Mouse (Mus musculus) hindbrain, embryonic 15.5 days (tissue): ENCODE data around the gene Csf3. TPM values are rescaled to one million over a fixed set of nuclear protein-coding genes. Genes with fewer than 3 reads are reported as not detected.
A peak's percentile ranks its signal among the peaks of the same experiment; 100 is the strongest.

Experiments
- ATAC-seq: fragments of 200-750 bp; cut with Nextera tagmentation; 2 replicates; pipeline ENCODE4 v1.8.0; 2017; ENCODE audit warnings: low read depth, moderate number of reproducible peaks, moderate TSS enrichment; ENCODE audit not compliant: low FRiP score
- H3K27ac ChIP-seq: fragments of 300-500 bp; sonication (generic); replicated peaks from 2 replicates; pipeline ENCODE4 v1.5.1; 2015; ENCODE audit warnings: mild to moderate bottlenecking, inconsistent platforms
- H3K27me3 ChIP-seq: fragments of 300-500 bp; sonication (generic); 2 replicates; pipeline ENCODE4 v1.6.1; 2015; ENCODE audit warnings: control low read depth, inconsistent platforms
- H3K36me3 ChIP-seq: fragments of 300-500 bp; sonication (generic); 2 replicates; pipeline ENCODE4 v1.6.1; 2015; ENCODE audit warnings: control low read depth, inconsistent platforms
- H3K4me1 ChIP-seq: fragments of 300-500 bp; sonication (generic); replicated peaks from 2 replicates; pipeline ENCODE4 v1.6.1; 2015; ENCODE audit warnings: control low read depth, inconsistent platforms
- H3K4me2 ChIP-seq: fragments of 300-500 bp; sonication (generic); 2 replicates; pipeline ENCODE4 v1.6.1; 2015; ENCODE audit warnings: moderate library complexity, mild to moderate bottlenecking, inconsistent platforms
- H3K4me3 ChIP-seq: fragments of 300-500 bp; sonication (generic); 2 replicates; pipeline ENCODE4 v1.5.1; 2015; ENCODE audit warnings: mild to moderate bottlenecking, inconsistent platforms
- H3K9ac ChIP-seq: fragments of 300-500 bp; sonication (generic); 2 replicates; pipeline ENCODE4 v1.6.1; 2015; ENCODE audit warnings: inconsistent platforms
- H3K9me3 ChIP-seq: fragments of 300-500 bp; sonication (generic); 2 replicates; pipeline ENCODE4 v1.6.1; 2016; ENCODE audit warnings: control low read depth, inconsistent platforms
- WGBS: fragments of 180-500 bp; shearing (Covaris S2); methylation state at CpG from one replicate; pipeline ENCODE4 v1.1.7; 2015; 5-methylcytosine and 5-hydroxymethylcytosine counted together
- polyA plus RNA-seq: library from polyadenylated mRNA; unstranded; fragments of >200 nt; fragmentation: Nextera tagmentation; extraction: Ambion mirVana; gene quantifications from 2 replicates; pipeline ENCODE4 v1.2.1, GENCODE M21; 2015

Csf3 gene
- polyA plus RNA-seq, 1 experiment from 2014 or later: not detected

- H3K27ac ChIP-seq: no peak overlapping the region
- no peaks in the 10 kb centered on the region for H3K9me3 ChIP-seq
- ATAC-seq: no peak
- H3K9ac ChIP-seq: no peak overlapping the region
- H3K4me3 ChIP-seq: no peak overlapping the region
- no peaks in the 10 kb centered on the region for H3K27me3 ChIP-seq
- peaks cover 52% of the 10 kb centered on the region for H3K36me3 ChIP-seq
- H3K4me1 ChIP-seq: peaks cover 10% of the 10 kb centered on the region; the same call in 1 of the 2 replicates
- no peak overlapping the region for H3K4me2 ChIP-seq
- WGBS: 93% methylated on average over 9 of the region's 9 CpGs
These were observed 14.9 kb downstream of the Csf3 start for GRCm38 (mm10) chr11:98715946-98716345.

GRCm38 (mm10) chr11:98717904-98718303, 16.8 kb downstream of the Csf3 start:
- WGBS: 10% methylated on average over 13 of the region's 13 CpGs
- ATAC-seq: no peak
- Histone ChIP-seq H3K36me3 (peaks cover 39% of the 10 kb centered on the region), H3K9me3 (no peaks in the 10 kb centered on the region), H3K4me3 (no peak overlapping the region), H3K4me2 (no peak overlapping the region), H3K4me1 (peaks cover 13% of the 10 kb centered on the region; the same call in 1 of the 2 replicates), H3K27ac (no peak overlapping the region), H3K9ac (no peak overlapping the region), H3K27me3 (no peaks in the 10 kb centered on the region)

DNA sequence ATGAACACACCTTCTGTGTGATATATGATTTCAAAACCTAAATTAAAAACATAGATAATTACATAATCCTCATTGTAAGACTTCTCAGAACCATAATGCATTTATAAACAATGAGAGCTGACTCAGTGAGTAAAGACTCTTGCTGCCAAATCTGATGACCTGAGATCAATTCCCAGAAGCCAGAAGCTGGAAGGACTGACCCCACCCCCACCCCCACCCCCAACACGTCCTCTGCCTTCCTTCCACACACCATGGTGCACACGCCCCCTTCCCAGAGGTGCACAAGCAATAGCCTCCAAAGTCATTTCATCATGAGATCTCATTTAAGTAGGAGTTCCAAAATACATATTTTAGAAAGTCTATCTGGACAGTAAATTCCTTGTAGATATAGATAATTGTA, 19.7 kb downstream of the Csf3 start:
- WGBS: 80% methylated on average over 2 of the region's 2 CpGs
- Histone ChIP-seq H3K9ac (no peak overlapping the region), H3K4me3 (no peak overlapping the region), H3K4me2 (no peak overlapping the region), H3K9me3 (no peaks in the 10 kb centered on the region), H3K36me3 (peaks cover 25% of the 10 kb centered on the region), H3K27me3 (no peaks in the 10 kb centered on the region), H3K27ac (no peak overlapping the region), H3K4me1 (peaks cover 13% of the 10 kb centered on the region; the same call in 1 of the 2 replicates)
- no peak for ATAC-seq

DNA sequence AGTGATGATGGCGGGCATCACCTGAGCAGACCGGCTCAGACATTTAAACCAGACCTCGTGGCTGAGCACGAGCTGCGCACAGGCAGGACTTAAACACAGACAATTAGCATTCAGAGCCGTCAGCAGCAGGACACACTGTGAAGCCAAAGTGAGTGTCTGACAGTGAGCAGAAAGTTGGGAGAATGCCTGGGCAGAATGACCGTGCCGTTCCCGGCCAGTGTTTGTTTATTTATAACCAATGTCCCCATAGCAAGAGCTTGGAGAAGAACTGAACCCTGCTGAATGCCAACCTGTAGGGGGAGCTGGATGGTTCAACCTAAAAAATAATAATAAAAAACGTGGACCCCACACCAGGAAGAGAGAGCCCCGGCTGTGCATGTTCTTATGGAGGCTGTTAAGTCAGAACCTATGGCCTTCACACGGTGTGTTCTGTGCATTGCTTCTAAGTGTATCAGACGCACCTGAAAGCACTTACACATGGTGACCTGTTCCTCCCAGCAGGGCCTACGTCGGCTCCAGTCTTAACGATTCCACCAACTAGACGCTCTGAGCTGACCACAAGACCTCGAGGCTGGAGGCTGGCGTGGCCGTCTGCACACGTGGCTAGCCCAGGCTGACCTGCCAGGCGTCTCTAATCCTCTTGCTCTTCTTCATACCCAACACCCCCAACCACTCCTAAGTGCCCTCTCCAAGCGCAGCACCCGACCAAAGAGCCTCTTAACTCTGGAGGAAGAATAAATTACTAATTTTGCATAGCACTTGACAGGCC, 20.6 kb downstream of the Csf3 start:
- no peaks in the 10 kb centered on the region for H3K27me3 ChIP-seq
- no peak overlapping the region for H3K27ac ChIP-seq
- peaks cover 13% of the 10 kb centered on the region; the same call in 1 of the 2 replicates for H3K4me1 ChIP-seq
- no peak overlapping the region for H3K4me3 ChIP-seq
- no peak for ATAC-seq
- no peak overlapping the region for H3K9ac ChIP-seq
- WGBS: 75% methylated on average over 24 of the region's 24 CpGs
- peaks cover 20% of the 10 kb centered on the region for H3K36me3 ChIP-seq
- no peak overlapping the region for H3K4me2 ChIP-seq
- no peaks in the 10 kb centered on the region for H3K9me3 ChIP-seq

- H3K4me1 ChIP-seq: peaks cover 14% of the 10 kb centered on the region
- H3K4me3 ChIP-seq: no peak overlapping the region
- no peak overlapping the region for H3K4me2 ChIP-seq
- no peak overlapping the region for H3K9ac ChIP-seq
- H3K36me3 ChIP-seq: peaks cover 24% of the 10 kb centered on the region
- ATAC-seq: no peak
- H3K9me3 ChIP-seq: no peaks in the 10 kb centered on the region
- 84% methylated on average over 7 of the region's 7 CpGs for WGBS
- H3K27me3 ChIP-seq: no peaks in the 10 kb centered on the region
- H3K27ac ChIP-seq: no peak overlapping the region
These were observed 22.0 kb downstream of the Csf3 start for GRCm38 (mm10) chr11:98723098-98723497.

DNA sequence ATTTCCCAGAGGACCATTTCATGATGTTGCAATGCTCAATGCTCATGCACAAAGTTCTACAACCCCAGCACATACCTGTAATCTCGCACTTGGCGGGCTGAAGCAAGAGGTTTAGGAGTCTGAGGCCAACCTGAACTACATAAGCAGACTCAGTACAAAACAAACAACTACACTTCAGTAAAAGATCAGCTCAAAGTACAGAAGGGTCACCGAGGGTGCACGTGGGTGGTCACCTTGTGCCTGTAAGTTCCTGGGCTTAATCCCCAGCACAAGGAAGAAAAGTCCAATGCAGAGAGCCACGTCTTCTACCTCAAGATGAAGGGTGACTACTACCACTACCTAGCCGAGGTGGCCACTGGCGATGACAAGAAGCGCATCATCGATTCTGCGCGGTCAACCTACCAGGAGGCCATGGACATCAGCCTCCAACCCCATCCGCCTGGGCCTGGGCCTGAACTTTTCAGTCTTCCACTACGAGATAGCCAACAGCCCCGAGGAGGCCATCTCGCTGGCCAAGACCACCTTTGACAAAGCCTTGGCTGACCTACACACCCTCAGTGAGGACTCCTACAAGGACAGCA, 25.0 kb downstream of the Csf3 start:
- 96% methylated on average over 15 of the region's 15 CpGs for WGBS
- H3K9ac ChIP-seq: no peak overlapping the region
- H3K27me3 ChIP-seq: no peaks in the 10 kb centered on the region
- H3K4me2 ChIP-seq: no peak overlapping the region
- H3K4me3 ChIP-seq: no peak overlapping the region
- H3K9me3 ChIP-seq: no peaks in the 10 kb centered on the region
- peaks cover 21% of the 10 kb centered on the region for H3K4me1 ChIP-seq
- H3K36me3 ChIP-seq: peaks cover 21% of the 10 kb centered on the region
- ATAC-seq: no peak
- no peak overlapping the region for H3K27ac ChIP-seq

DNA sequence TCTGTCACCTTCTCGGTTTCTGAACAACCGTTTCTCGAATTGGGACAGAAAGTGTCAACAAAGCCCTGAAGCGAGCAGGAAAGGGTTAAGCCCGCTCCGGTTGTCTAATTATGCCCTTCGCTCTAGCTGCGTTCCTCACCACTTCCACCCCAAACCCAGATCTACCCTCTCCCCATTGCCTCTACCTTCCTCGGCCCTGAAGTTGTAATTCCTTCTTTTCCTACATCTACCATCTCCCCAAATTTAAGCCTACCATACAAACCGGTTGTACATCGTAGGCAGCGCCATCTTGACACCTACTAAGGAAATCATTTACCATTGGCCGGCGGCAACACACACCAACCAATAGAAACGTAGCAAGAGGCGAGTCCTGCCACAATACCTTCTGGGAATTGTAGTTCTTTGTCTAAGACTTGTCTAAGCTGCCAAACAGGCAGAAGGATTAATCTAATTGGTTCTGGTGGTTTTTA, 28.1 kb downstream of the Csf3 start, which contains the start of gene Med24:
TSS of gene Med24 (minus strand) at position 317 of the 470 bp plus-strand sequence.
- WGBS: under 1% methylated on average over 16 of the region's 16 CpGs
- H3K27ac ChIP-seq: peak within 1 kb of the TSS; percentile 87
- H3K9me3 ChIP-seq: no peaks in the 10 kb centered on the region
- peaks cover 18% of the 10 kb centered on the region for H3K36me3 ChIP-seq
- no peaks in the 10 kb centered on the region for H3K27me3 ChIP-seq
- peak within 1 kb of the TSS; percentile 65 for H3K9ac ChIP-seq
- peaks cover 18% of the 10 kb centered on the region for H3K4me1 ChIP-seq
- peak; percentile 96 for ATAC-seq
- H3K4me3 ChIP-seq: peak within 1 kb of the TSS; percentile 75
- peak within 1 kb of the TSS; percentile 58 for H3K4me2 ChIP-seq

GRCm38 (mm10) chr11:98730727-98731126, 29.7 kb downstream of the Csf3 start:
- Histone ChIP-seq H3K27me3 (no peaks in the 10 kb centered on the region), H3K9ac (no peak overlapping the region), H3K4me3 (no peak overlapping the region), H3K9me3 (no peaks in the 10 kb centered on the region), H3K4me2 (no peak overlapping the region), H3K27ac (peak overlapping the region; percentile 38; the same call in 1 of the 2 replicates), H3K4me1 (peaks cover 18% of the 10 kb centered on the region), H3K36me3 (peaks cover 9% of the 10 kb centered on the region; the same call in 1 of the 2 replicates)
- ATAC-seq: no peak
- 54% methylated on average over 4 of the region's 4 CpGs for WGBS

DNA sequence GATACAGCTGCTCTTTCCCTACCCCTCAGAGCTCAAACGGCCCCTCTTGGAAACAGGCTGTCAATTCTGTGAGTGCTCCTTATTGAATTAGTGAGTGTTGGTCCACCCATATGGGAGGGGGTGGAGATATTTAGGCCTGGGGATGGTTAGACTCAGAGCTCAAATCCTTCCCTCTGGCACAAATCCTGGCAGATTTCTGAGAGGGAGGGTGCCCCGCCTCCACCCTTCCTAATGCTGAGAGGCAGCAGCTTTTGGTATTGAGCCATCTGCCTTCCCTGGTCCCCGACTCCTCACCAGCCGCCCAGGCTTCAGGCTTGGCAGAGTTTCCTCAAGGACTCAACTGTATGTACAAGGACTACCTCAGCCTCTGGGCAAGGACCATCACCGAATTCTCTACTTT, 30.1 kb downstream of the Csf3 start:
- Histone ChIP-seq H3K4me1 (peaks cover 18% of the 10 kb centered on the region), H3K4me3 (no peak overlapping the region), H3K9me3 (no peaks in the 10 kb centered on the region), H3K27me3 (no peaks in the 10 kb centered on the region), H3K9ac (no peak overlapping the region), H3K36me3 (0 out of 2 replicates have a peak, but pooled peaks cover 6% of the 10 kb centered on the region), H3K4me2 (no peak overlapping the region), H3K27ac (peak overlapping the region; percentile 38; the same call in 1 of the 2 replicates)
- no peak for ATAC-seq
- 54% methylated on average over 5 of the region's 5 CpGs for WGBS

DNA sequence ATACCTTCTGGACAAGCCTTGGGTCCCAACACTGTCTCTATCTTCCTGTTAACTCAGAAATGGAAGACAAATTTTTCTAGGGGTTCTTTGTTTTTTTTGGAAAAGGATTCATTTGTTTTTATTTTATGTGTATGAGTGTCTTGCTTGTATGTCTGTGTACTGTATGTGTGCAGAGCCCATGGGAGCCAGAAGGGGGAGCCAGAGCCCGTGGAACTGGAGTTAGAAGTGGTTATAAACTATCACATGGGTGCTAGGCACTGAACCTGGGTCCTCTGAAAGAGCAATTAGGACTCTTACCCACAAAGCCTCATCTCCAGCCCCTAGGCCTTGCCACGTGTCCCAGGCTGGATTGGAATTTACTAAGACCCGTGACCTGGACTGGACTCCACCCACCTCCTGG, 33.0 kb downstream of the Csf3 start:
- H3K4me3 ChIP-seq: no peak overlapping the region
- H3K27ac ChIP-seq: no peak overlapping the region
- no peak overlapping the region for H3K4me2 ChIP-seq
- H3K27me3 ChIP-seq: no peaks in the 10 kb centered on the region
- 77% methylated on average over 3 of the region's 3 CpGs for WGBS
- no peak for ATAC-seq
- no peaks in the 10 kb centered on the region for H3K9me3 ChIP-seq
- peaks cover 19% of the 10 kb centered on the region for H3K4me1 ChIP-seq
- no peak overlapping the region for H3K9ac ChIP-seq
- H3K36me3 ChIP-seq: no peaks in the 10 kb centered on the region

- ATAC-seq: no peak
- Histone ChIP-seq H3K27ac (no peak overlapping the region), H3K4me3 (no peak overlapping the region), H3K36me3 (no peaks in the 10 kb centered on the region), H3K4me2 (no peak overlapping the region), H3K27me3 (no peaks in the 10 kb centered on the region), H3K9ac (no peak overlapping the region), H3K9me3 (no peaks in the 10 kb centered on the region), H3K4me1 (peaks cover 22% of the 10 kb centered on the region)
- 91% methylated on average over 4 of the region's 4 CpGs for WGBS
These were observed 34.0 kb downstream of the Csf3 start for GRCm38 (mm10) chr11:98735111-98735510.

DNA sequence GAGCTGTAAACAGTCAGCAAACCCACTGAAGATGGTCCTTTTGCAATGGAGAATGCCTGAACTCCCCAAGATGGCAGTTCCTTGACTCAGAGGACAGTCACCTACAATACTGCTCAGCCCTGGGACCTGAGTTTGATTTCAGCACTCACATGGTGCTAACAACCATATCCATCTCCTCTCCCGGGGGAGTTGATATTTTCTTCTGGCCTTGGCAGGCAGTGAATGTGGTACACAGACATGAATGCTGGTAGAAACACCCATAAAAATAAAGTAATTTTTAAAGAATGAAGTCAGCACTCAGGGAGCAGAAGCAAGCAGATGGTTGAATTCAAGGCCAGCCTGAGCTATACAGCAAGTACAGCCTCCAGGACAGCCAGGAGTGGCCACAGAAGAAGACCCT, 35.1 kb downstream of the Csf3 start:
- H3K4me1 ChIP-seq: peaks cover 33% of the 10 kb centered on the region
- WGBS: 84% methylated on average over 1 of the region's 1 CpGs
- H3K36me3 ChIP-seq: no peaks in the 10 kb centered on the region
- no peaks in the 10 kb centered on the region for H3K9me3 ChIP-seq
- H3K27me3 ChIP-seq: no peaks in the 10 kb centered on the region
- no peak overlapping the region for H3K4me2 ChIP-seq
- H3K9ac ChIP-seq: no peak overlapping the region
- no peak overlapping the region for H3K27ac ChIP-seq
- no peak overlapping the region for H3K4me3 ChIP-seq
- no peak for ATAC-seq
